Mouse (Mus musculus): Measurements from ENCODE around the gene Csrnp2.

The Csrnp2 gene

GRCm38 (mm10) chr15:100436112-100436511 lies 59.2 kb downstream of the Csrnp2 start:
- DNase-seq (ENCODE audit: extremely low spot score, low spot score), result no peak

DNA sequence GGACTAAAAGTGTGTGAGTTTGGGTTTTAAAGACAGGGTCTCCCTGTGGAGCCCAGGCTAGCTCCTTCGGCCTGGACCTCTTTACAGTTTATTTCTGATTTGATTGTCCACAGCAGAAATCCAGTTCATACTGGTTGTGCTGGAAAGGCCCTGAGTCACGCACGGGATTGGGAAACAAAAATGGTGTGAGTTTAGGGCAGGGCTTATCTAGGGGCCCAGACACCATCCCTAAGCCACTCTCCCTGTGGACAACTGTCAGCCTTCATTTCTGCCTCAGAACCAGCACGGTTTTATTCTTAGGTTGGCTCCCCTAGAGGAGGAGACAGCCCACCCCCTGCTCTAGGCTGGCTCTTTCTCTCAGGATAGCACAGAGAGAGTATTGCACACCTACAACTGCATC lies 62.1 kb downstream of the Csrnp2 start:
- no peak for DNase-seq (ENCODE audit: extremely low spot score, low spot score)

DNA sequence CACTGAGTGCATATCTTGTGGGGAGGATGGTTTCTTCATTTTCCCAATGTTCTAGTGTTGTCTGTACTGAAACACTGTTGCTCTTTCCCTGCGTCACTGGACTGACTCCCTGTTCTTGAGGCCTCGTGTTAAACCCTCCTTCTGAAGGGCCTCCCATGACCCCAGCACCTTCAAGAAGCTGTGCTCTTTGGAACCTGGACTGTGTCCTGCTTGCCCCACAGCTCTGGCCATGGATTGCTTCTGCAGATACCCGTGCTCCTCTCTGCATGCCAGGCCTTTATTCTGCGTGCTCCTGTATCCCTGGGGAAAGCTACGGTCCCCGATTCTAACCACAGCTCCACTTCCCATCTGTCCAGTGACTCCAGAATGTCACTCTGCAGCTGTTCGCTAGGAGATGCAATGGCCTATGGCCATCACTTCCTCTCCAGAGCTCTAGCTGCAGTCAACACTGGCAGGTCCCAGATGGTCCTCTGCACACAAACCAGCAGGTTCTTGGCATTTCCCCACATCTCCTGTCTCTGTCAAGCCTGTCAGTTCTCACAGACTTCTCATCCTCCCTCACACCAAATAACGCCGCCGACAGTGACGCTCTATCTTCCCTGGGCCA lies 65.2 kb downstream of the Csrnp2 start:
- DNase-seq (ENCODE audit: extremely low spot score, low spot score), result no peak

All from neural tube, embryonic 10.5 days (tissue).